Mouse (Mus musculus): ENCODE results near the gene Lrrc59. TPM values are rescaled to one million over a fixed set of nuclear protein-coding genes. Genes with fewer than 3 reads are reported as not detected.

The Lrrc59 gene
- polyA plus RNA-seq, 1 experiment: 70.9 TPM

DNA sequence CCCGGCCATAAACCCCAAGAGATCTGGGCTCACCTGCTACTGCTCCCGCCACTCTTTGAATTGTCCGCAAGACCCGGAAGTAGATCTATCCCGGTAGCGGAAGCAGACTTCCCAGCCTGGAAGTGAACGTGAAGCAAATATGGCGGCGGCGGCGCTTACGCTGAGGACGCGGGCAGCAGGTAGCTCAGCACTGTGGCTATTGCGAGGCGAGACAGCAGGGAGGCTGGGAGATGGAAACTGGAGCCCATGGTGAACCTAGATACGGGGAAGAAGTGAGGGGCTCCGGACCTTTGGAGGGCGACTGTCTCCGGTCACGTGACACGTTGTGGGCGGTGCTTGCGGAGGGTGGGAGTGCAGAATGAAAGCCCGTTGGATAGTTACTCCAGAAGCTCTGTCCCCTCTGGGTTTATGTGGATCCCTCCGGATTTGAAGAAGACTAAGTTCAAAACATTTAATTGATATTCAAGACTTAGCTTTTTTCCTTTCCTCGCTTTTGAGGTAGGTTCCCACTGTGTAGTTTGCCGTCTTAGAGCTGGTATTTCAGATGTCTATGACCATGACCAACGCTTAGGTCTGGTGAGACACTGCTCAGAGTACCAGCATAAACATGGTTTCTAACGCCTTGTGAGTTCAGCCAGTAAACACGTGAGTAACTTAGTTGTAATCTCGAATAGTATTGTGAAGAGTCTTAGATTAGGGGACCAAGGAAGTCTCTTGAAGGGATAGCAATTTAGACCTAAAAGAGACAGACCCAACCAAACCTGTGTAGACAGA lies 24.3 kb downstream of the Lrrc59 start, which contains the start of the genes Mrpl27 and Eme1:
TSS of gene Mrpl27 (plus strand) at position 105 of the 774 bp plus-strand sequence.
TSS of gene Eme1 (minus strand) at position 302 of the 774 bp plus-strand sequence.
- H3K4me1 ChIP-seq (ENCODE audit: control insufficient read depth, insufficient read depth, low read length): peaks cover 6% of the 10 kb centered on the region; the same call in 1 of the 2 replicates
- H3K4me3 ChIP-seq (ENCODE audit: insufficient read depth, low read length): peak within 1 kb of the TSS; percentile 93
- H3K27ac ChIP-seq (ENCODE audit: insufficient read depth, low read length): peak within 1 kb of the TSS; percentile 94
- TF ChIP-seq CTCF (IDR thresholded peaks at IDR 0.05; ENCODE audit: extremely low read depth, insufficient read depth, low read length) (no peak), POLR2A (IDR thresholded peaks at IDR 0.05; ENCODE audit: extremely low read depth, insufficient read depth, low read length) (peak; percentile 53; the same call in 1 of the 2 replicates)

DNA sequence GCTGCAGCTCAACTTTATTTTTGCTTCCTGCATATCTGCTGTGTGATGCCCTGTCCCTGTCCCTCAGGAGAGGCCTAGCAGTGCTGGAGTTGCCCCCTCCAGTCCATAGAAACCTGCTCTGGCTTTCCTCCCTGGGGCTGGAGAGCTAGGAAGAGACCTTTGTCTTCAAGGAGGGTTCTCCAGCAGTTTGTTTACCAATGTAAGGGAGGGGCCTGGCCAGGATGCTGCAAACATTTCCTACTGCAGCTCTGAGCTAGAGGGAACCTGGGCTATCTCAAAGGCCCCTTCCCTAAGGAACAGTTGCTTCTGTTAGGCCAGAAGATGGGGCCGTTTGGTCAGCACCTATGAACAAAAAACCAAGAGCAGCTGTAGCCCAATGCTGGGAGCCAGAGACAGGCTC lies 31.8 kb downstream of the Lrrc59 start:
- Histone ChIP-seq H3K4me1 (ENCODE audit: control insufficient read depth, insufficient read depth, low read length) (no peaks in the 10 kb centered on the region), H3K4me3 (ENCODE audit: insufficient read depth, low read length) (no peak overlapping the region), H3K27ac (ENCODE audit: insufficient read depth, low read length) (no peak overlapping the region)
- TF ChIP-seq CTCF (IDR thresholded peaks at IDR 0.05; ENCODE audit: extremely low read depth, insufficient read depth, low read length) (no peak), POLR2A (IDR thresholded peaks at IDR 0.05; ENCODE audit: extremely low read depth, insufficient read depth, low read length) (no peak)

DNA sequence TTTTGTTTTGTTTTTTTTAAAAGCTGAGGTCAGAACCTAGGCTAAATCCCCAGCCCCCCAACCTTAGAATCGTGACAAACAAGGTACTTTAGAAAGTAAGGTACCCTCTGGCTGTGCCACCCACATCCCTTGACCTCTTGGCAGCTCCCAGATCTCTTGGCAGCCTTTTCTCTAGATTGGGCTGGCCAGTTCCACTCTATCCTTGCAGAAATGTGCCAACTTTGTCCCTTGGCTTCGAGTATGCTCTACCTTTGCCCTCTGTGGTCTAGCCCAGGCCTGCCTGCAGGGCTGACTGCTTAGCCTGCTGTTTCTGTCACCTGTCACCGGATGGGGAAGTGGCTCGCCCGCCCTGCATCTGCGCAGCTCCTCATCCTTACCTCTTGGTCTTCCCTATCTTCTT lies 35.7 kb downstream of the Lrrc59 start:
- Histone ChIP-seq H3K4me3 (ENCODE audit: insufficient read depth, low read length) (no peak overlapping the region), H3K27ac (ENCODE audit: insufficient read depth, low read length) (no peak overlapping the region), H3K4me1 (ENCODE audit: control insufficient read depth, insufficient read depth, low read length) (no peaks in the 10 kb centered on the region)
- TF ChIP-seq POLR2A (IDR thresholded peaks at IDR 0.05; ENCODE audit: extremely low read depth, insufficient read depth, low read length) (no peak), CTCF (IDR thresholded peaks at IDR 0.05; ENCODE audit: extremely low read depth, insufficient read depth, low read length) (no peak)

DNA sequence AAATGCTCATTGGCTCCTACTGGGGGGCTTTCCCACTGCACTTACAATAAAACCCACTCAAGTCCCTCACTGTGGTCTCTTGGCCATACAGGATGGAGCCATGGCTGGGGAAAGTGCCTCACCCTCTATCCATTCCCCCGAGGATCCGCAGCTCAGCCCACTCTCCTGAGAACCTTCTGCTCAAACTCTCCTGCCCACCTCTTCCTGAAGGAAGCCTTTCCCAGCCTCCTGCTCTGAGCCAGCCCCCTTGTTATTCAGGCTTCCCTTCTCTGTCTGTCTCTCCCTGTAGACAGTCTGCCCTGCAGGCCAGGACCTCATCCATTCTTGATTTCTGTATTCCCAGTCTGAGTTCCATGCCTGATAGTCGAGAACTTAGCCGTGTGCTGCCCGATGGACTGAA lies 45.4 kb downstream of the Lrrc59 start:
- TF ChIP-seq CTCF (IDR thresholded peaks at IDR 0.05; ENCODE audit: extremely low read depth, insufficient read depth, low read length) (no peak), POLR2A (IDR thresholded peaks at IDR 0.05; ENCODE audit: extremely low read depth, insufficient read depth, low read length) (no peak)
- Histone ChIP-seq H3K4me3 (ENCODE audit: insufficient read depth, low read length) (no peak overlapping the region), H3K4me1 (ENCODE audit: control insufficient read depth, insufficient read depth, low read length) (peaks cover 4% of the 10 kb centered on the region; the same call in 1 of the 2 replicates), H3K27ac (ENCODE audit: insufficient read depth, low read length) (no peak overlapping the region)

DNA sequence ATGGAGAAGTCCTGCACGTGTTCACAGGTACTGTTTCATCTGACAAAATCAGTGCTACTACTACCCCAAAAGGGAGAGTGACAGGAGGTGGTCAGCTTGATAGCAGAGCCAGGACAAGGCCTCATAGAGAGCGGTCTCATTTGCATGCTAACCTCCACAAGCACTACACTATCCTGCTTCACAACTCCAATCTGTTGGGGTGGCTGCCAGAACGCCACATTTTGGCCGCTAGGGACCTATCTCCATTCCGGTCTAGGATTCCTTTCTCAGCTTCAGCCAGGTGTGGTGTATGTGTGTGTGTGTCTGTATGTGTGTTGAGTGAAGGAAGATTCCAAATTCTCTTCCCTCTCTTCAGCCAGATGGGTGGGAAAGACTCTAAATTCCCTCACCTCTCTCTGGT lies 45.9 kb downstream of the Lrrc59 start:
- Histone ChIP-seq H3K4me1 (ENCODE audit: control insufficient read depth, insufficient read depth, low read length) (peaks cover 4% of the 10 kb centered on the region; the same call in 1 of the 2 replicates), H3K27ac (ENCODE audit: insufficient read depth, low read length) (no peak overlapping the region), H3K4me3 (ENCODE audit: insufficient read depth, low read length) (no peak overlapping the region)
- TF ChIP-seq CTCF (IDR thresholded peaks at IDR 0.05; ENCODE audit: extremely low read depth, insufficient read depth, low read length) (no peak), POLR2A (IDR thresholded peaks at IDR 0.05; ENCODE audit: extremely low read depth, insufficient read depth, low read length) (no peak)

DNA sequence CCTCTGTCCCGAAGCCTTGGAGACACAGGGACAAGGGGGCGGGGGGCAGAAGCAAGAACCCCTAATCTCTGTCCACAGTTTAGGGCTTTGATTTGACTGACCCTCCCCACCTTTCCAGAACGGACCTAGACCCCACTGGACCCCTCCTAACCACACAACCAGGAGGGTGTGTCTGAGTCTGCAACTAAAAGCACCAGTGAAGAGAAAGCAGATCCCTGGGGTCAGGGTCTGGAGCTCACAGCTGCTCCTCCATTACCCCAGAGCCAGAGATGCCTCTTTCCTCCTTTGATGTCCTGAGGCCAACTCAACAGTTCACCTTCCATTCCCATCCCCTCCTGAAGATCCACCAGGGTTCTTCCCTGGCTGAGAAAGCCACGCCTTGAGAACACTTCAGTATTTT lies 46.7 kb downstream of the Lrrc59 start:
- Histone ChIP-seq H3K4me1 (ENCODE audit: control insufficient read depth, insufficient read depth, low read length) (peaks cover 4% of the 10 kb centered on the region; the same call in 1 of the 2 replicates), H3K27ac (ENCODE audit: insufficient read depth, low read length) (no peak overlapping the region), H3K4me3 (ENCODE audit: insufficient read depth, low read length) (peak overlapping the region; percentile 54)
- TF ChIP-seq CTCF (IDR thresholded peaks at IDR 0.05; ENCODE audit: extremely low read depth, insufficient read depth, low read length) (no peak), POLR2A (IDR thresholded peaks at IDR 0.05; ENCODE audit: extremely low read depth, insufficient read depth, low read length) (no peak)

DNA sequence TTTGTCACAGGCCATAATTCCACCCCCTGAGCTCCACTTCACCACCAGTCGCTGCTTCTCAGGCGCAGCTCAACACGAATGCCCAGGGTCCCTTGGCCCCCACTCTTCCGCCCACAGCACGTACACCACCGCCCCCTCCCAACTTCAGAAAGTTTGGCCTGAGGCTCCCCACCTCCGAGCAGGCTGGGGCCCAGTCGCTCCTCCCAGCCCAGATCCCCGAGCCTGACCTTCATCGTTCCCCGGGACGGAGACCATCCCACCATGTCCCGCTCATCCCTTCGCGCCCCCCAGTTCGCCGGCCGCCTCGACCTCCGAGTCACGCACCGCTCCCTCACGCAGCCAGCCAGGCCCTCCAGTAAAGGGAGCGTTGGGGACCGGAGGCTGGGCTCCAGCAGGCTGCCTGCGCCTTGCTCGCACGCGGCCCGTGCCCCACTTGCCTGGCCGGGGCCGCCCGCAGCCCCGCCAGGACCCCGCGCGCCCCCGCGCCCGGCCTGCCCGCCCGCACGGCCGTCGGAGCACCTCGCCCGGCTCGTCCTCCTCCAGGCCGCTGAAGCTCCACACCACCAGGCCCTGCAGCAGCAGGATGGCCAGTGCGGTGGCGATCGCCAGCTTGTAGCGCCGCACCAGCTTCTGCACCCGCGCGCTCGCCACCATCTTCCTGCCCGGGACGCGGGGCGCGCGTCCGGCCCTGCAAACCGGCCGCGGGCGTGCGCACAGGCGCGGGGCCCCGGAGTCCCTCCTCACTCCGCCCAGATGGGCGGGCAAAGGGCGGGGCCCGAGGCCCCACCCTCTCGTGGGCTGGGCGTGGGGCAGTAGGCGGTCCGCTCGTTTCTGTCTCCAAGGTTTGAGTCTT lies 47.4 kb downstream of the Lrrc59 start, which contains the start of gene Xylt2:
TSS of gene Xylt2 (minus strand) at position 762 of the 853 bp plus-strand sequence.
- Histone ChIP-seq H3K4me1 (ENCODE audit: control insufficient read depth, insufficient read depth, low read length) (peaks cover 4% of the 10 kb centered on the region; the same call in 1 of the 2 replicates), H3K4me3 (ENCODE audit: insufficient read depth, low read length) (peak within 1 kb of the TSS; percentile 54), H3K27ac (ENCODE audit: insufficient read depth, low read length) (peak within 1 kb of the TSS; percentile 26; the same call in 1 of the 2 replicates)
- TF ChIP-seq CTCF (IDR thresholded peaks at IDR 0.05; ENCODE audit: extremely low read depth, insufficient read depth, low read length) (no peak), POLR2A (IDR thresholded peaks at IDR 0.05; ENCODE audit: extremely low read depth, insufficient read depth, low read length) (peak; percentile 50)

DNA sequence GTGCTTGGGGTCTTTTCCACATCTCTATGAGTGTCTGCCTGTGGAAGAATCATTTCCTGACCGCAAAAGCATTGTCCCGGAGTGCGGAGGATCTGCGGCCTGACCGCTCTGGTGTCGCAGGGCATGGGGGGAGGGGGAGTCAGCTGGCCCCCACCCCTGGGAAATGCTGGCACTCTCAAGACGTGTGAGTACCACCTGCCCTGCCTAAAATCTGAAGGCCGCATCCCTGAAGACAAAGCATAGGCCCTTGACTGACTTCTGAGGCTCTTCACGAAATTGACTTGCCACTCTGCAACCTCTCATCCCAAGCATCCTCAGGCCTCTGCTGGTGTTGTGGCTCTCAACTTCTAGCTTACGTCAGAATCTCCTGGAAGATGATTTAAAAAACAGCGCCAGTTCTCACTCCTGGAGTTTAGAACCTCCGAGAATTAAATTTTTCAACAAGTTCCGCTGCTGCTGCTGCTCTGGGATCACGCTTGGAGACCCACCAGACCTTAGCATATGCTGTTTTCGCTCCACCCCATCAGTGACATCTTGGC lies 48.1 kb downstream of the Lrrc59 start:
- H3K4me1 ChIP-seq (ENCODE audit: control insufficient read depth, insufficient read depth, low read length): peaks cover 4% of the 10 kb centered on the region; the same call in 1 of the 2 replicates
- no peak for TF ChIP-seq CTCF (IDR thresholded peaks at IDR 0.05; ENCODE audit: extremely low read depth, insufficient read depth, low read length)
- no peak for TF ChIP-seq POLR2A (IDR thresholded peaks at IDR 0.05; ENCODE audit: extremely low read depth, insufficient read depth, low read length)
- H3K27ac ChIP-seq (ENCODE audit: insufficient read depth, low read length): no peak overlapping the region
- H3K4me3 ChIP-seq (ENCODE audit: insufficient read depth, low read length): peak overlapping the region; percentile 54

DNA sequence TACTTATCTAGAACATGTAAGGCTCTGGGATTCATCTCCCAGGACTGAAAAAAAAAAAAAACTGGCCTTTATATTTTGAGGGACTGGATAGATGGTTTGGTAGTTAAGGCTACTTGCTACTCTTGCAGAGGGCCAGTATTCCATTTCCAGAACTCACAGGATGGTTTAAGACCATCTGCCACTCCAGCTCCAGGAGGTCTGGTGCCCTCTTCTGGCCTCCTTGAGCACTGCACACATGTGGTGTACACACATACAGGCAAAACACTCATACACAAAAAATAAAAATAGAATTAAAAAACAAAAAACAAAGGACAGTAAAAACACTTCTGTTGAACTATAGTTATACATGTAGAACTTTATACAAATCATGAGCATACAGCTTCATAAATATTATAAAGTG lies 51.1 kb downstream of the Lrrc59 start:
- Histone ChIP-seq H3K27ac (ENCODE audit: insufficient read depth, low read length) (no peak overlapping the region), H3K4me1 (ENCODE audit: control insufficient read depth, insufficient read depth, low read length) (no peaks in the 10 kb centered on the region), H3K4me3 (ENCODE audit: insufficient read depth, low read length) (no peak overlapping the region)
- no peak for TF ChIP-seq POLR2A (IDR thresholded peaks at IDR 0.05; ENCODE audit: extremely low read depth, insufficient read depth, low read length)
- no peak for TF ChIP-seq CTCF (IDR thresholded peaks at IDR 0.05; ENCODE audit: extremely low read depth, insufficient read depth, low read length)
